In genomic region chr15:12248279-12248678, GRCm38 (mm10) we compare ENCODE assay signal across 8 mouse cellular contexts. TPM values are rescaled to one million over a fixed set of nuclear protein-coding genes. Genes with fewer than 3 reads are reported as not detected.
DNase-seq lines count a peak whose midpoint lies in the region.

No protein-coding gene starts in this region.

- DNase-seq in cerebellum, adult 8-10 months: peak; percentile 43
- no peak for DNase-seq in cerebellum, adult 11 months
- peak; percentile 38 for DNase-seq in left cerebral cortex, postnatal 4 days
- no peak for DNase-seq in left cerebral cortex, postnatal 25 days (ENCODE audit: low spot score in 2 of 2)
- DNase-seq in c-Kit-negative CD71-positive TER-119-positive erythroid progenitor cells, embryonic 14.5 days (ENCODE audit: low read depth, low spot score): peak; percentile 50
- DNase-seq in lung, postnatal 36 days: peak; percentile 78
- no peak for DNase-seq in left cerebral cortex, postnatal 14 days (ENCODE audit: low spot score in 2 of 2)
- DNase-seq in right cerebral cortex, postnatal 36 days (ENCODE audit: low spot score in 2 of 2): no peak

- intact Hi-C loops in left cerebral cortex, postnatal 4 days (cut with DNase I): no loop called here
- intact Hi-C loops in left cerebral cortex, postnatal 25 days (cut with DNase I): loop anchor here (10.0 kb wide), 1 partner anchor 273 kb away; no protein-coding TSS in a partner anchor
- intact Hi-C loops in left cerebral cortex, postnatal 14 days (cut with DNase I): loop anchor here (5.0 kb wide), 1 partner anchor 41 kb away; the partner anchor contains the start of gene Mtmr12

RNA-seq across cellular contexts. Expression of gene Mtmr12, which starts 43.5 kb away (rescaled TPM):
- total RNA-seq in left cerebral cortex, postnatal 4 days (2021): 10 to 100 TPM; 15.5 to 16.1 TPM
- total RNA-seq in left cerebral cortex, postnatal 25 days (2021): 10 to 100 TPM; 40.7 to 41.0 TPM
- total RNA-seq in left cerebral cortex, postnatal 14 days (2021): 10 to 100 TPM; 20.4 to 31.3 TPM

Comparison
In these comparisons a context has a peak if more than half of its experiments do, and no peak if none do; other contexts are left out.
1. DNase-seq: peak in cerebellum, adult 8-10 months (single experiment), left cerebral cortex, postnatal 4 days (single experiment), c-Kit-negative CD71-positive TER-119-positive erythroid progenitor cells, embryonic 14.5 days (single experiment) and lung, postnatal 36 days (single experiment); none in cerebellum, adult 11 months (single experiment), left cerebral cortex, postnatal 25 days (0 of 2), left cerebral cortex, postnatal 14 days (0 of 2) and right cerebral cortex, postnatal 36 days (0 of 2).